Mouse (Mus musculus): ENCODE measurements around the gene Ccdc92. TPM values are rescaled to one million over a fixed set of nuclear protein-coding genes. Genes with fewer than 3 reads are reported as not detected.
A peak's percentile ranks its signal among the peaks of the same experiment; 100 is the strongest.

Gene Ccdc92
- total and polyA plus RNA-seq, 2 experiments from 2014 or later: 43.2 to 49.4 TPM

- peak overlapping the region; percentile 90 for H3K4me2 ChIP-seq (ENCODE audit: low read depth, low read length)
- H3K4me3 ChIP-seq (ENCODE audit: low read length): peak overlapping the region; percentile 98
- under 1% methylated on average over 61 of the region's 88 CpGs for WGBS
- peak; percentile 21 for TF ChIP-seq CTCF (IDR thresholded peaks at IDR 0.05; ENCODE audit: low read depth)
- H3K4me1 ChIP-seq (ENCODE audit: insufficient read depth, low read length): peaks cover 6% of the 10 kb centered on the region
- no peaks in the 10 kb centered on the region for H3K27me3 ChIP-seq (ENCODE audit: insufficient read depth, low read length)
- H3K9ac ChIP-seq (replicated peaks; ENCODE audit: low read length): peak overlapping the region; percentile 88
- H3K9me3 ChIP-seq (ENCODE audit: low read length): no peaks in the 10 kb centered on the region
- H3K36me3 ChIP-seq (ENCODE audit: insufficient read depth, low read length): no peaks in the 10 kb centered on the region
- H3K27ac ChIP-seq: peak overlapping the region; percentile 89
- DNase-seq (ENCODE audit: low spot score) (peak; percentile 53), ATAC-seq (no peak; the same call in 1 of the 2 replicates)
Measured at GRCm38 (mm10) chr5:124862871-124863741, 882 bp upstream of the Ccdc92 start.

- ATAC-seq: no peak
Measured at GRCm38 (mm10) chr5:124861463-124861862, 761 bp downstream of the Ccdc92 start.

GRCm38 (mm10) chr5:124860013-124860412 lies 2.2 kb downstream of the Ccdc92 start:
- H3K4me1 ChIP-seq (ENCODE audit: insufficient read depth, low read length): peaks cover 6% of the 10 kb centered on the region
- H3K36me3 ChIP-seq (ENCODE audit: insufficient read depth, low read length): no peaks in the 10 kb centered on the region
- H3K4me3 ChIP-seq (ENCODE audit: low read length): no peak overlapping the region
- ATAC-seq (no peak), DNase-seq (ENCODE audit: low spot score) (peak; percentile 61)
- H3K4me2 ChIP-seq (ENCODE audit: low read depth, low read length): peak overlapping the region; percentile 90
- no peak overlapping the region for H3K9ac ChIP-seq (replicated peaks; ENCODE audit: low read length)
- WGBS: 17% methylated on average over 5 of the region's 5 CpGs
- peak; percentile 84 for TF ChIP-seq CTCF (IDR thresholded peaks at IDR 0.05; ENCODE audit: low read depth)
- H3K9me3 ChIP-seq (ENCODE audit: low read length): no peaks in the 10 kb centered on the region
- H3K27ac ChIP-seq: no peak overlapping the region
- no peaks in the 10 kb centered on the region for H3K27me3 ChIP-seq (ENCODE audit: insufficient read depth, low read length)

More at GRCm38 (mm10) chr5:124861463-124861862, 761 bp downstream of the Ccdc92 start:
- peak; percentile 20 for DNase-seq (ENCODE audit: low spot score)
- 0% methylated on average over 31 of the region's 33 CpGs for WGBS
- peak overlapping the region; percentile 88 for H3K9ac ChIP-seq (replicated peaks; ENCODE audit: low read length)
- H3K27me3 ChIP-seq (ENCODE audit: insufficient read depth, low read length): no peaks in the 10 kb centered on the region
- no peaks in the 10 kb centered on the region for H3K9me3 ChIP-seq (ENCODE audit: low read length)
- peaks cover 6% of the 10 kb centered on the region for H3K4me1 ChIP-seq (ENCODE audit: insufficient read depth, low read length)
- H3K36me3 ChIP-seq (ENCODE audit: insufficient read depth, low read length): no peaks in the 10 kb centered on the region
- H3K4me2 ChIP-seq (ENCODE audit: low read depth, low read length): peak overlapping the region; percentile 90
- peak overlapping the region; percentile 98 for H3K4me3 ChIP-seq (ENCODE audit: low read length)
- peak overlapping the region; percentile 92 for H3K27ac ChIP-seq
- no peak for TF ChIP-seq CTCF (IDR thresholded peaks at IDR 0.05; ENCODE audit: low read depth)

GRCm38 (mm10) chr5:124854202-124854601 lies 8.0 kb downstream of the Ccdc92 start:
- H3K4me2 ChIP-seq (ENCODE audit: low read depth, low read length): no peak overlapping the region
- DNase-seq (ENCODE audit: low spot score): no peak
- no peak for TF ChIP-seq CTCF (IDR thresholded peaks at IDR 0.05; ENCODE audit: low read depth)
- no peak overlapping the region for H3K4me3 ChIP-seq (ENCODE audit: low read length)
- no peak overlapping the region for H3K27ac ChIP-seq
- no peaks in the 10 kb centered on the region for H3K9me3 ChIP-seq (ENCODE audit: low read length)
- no peak overlapping the region for H3K9ac ChIP-seq (replicated peaks; ENCODE audit: low read length)
- ATAC-seq: no peak
- H3K27me3 ChIP-seq (ENCODE audit: insufficient read depth, low read length): no peaks in the 10 kb centered on the region
- 94% methylated on average over 4 of the region's 4 CpGs for WGBS
- no peaks in the 10 kb centered on the region for H3K36me3 ChIP-seq (ENCODE audit: insufficient read depth, low read length)
- no peaks in the 10 kb centered on the region for H3K4me1 ChIP-seq (ENCODE audit: insufficient read depth, low read length)

- no peak for TF ChIP-seq CTCF (IDR thresholded peaks at IDR 0.05; ENCODE audit: low read depth)
- Histone ChIP-seq H3K4me2 (ENCODE audit: low read depth, low read length) (no peak overlapping the region), H3K9me3 (ENCODE audit: low read length) (no peaks in the 10 kb centered on the region), H3K4me1 (ENCODE audit: insufficient read depth, low read length) (no peaks in the 10 kb centered on the region), H3K27ac (no peak overlapping the region), H3K9ac (replicated peaks; ENCODE audit: low read length) (no peak overlapping the region), H3K4me3 (ENCODE audit: low read length) (no peak overlapping the region), H3K36me3 (ENCODE audit: insufficient read depth, low read length) (no peaks in the 10 kb centered on the region), H3K27me3 (ENCODE audit: insufficient read depth, low read length) (no peaks in the 10 kb centered on the region)
- ATAC-seq (no peak), DNase-seq (ENCODE audit: low spot score) (no peak)
- WGBS: 76% methylated on average over 2 of the region's 2 CpGs
Measured at GRCm38 (mm10) chr5:124853079-124853478, 9.1 kb downstream of the Ccdc92 start.

- no peak for DNase-seq (ENCODE audit: low spot score)
- H3K4me2 ChIP-seq (ENCODE audit: low read depth, low read length): no peak overlapping the region
- H3K9ac ChIP-seq (replicated peaks; ENCODE audit: low read length): no peak overlapping the region
- no peak overlapping the region for H3K4me3 ChIP-seq (ENCODE audit: low read length)
- TF ChIP-seq CTCF (IDR thresholded peaks at IDR 0.05; ENCODE audit: low read depth): no peak
- no peaks in the 10 kb centered on the region for H3K27me3 ChIP-seq (ENCODE audit: insufficient read depth, low read length)
- WGBS: 41% methylated on average over 2 of the region's 2 CpGs
- H3K9me3 ChIP-seq (ENCODE audit: low read length): no peaks in the 10 kb centered on the region
- no peak for ATAC-seq
- no peaks in the 10 kb centered on the region for H3K4me1 ChIP-seq (ENCODE audit: insufficient read depth, low read length)
- H3K27ac ChIP-seq: no peak overlapping the region
- no peaks in the 10 kb centered on the region for H3K36me3 ChIP-seq (ENCODE audit: insufficient read depth, low read length)
Measured at GRCm38 (mm10) chr5:124852294-124852693, 9.9 kb downstream of the Ccdc92 start.

- Histone ChIP-seq H3K4me3 (ENCODE audit: low read length) (no peak overlapping the region), H3K4me2 (ENCODE audit: low read depth, low read length) (no peak overlapping the region), H3K27me3 (ENCODE audit: insufficient read depth, low read length) (no peaks in the 10 kb centered on the region), H3K4me1 (ENCODE audit: insufficient read depth, low read length) (no peaks in the 10 kb centered on the region), H3K27ac (no peak overlapping the region), H3K9ac (replicated peaks; ENCODE audit: low read length) (no peak overlapping the region), H3K9me3 (ENCODE audit: low read length) (no peaks in the 10 kb centered on the region), H3K36me3 (ENCODE audit: insufficient read depth, low read length) (no peaks in the 10 kb centered on the region)
- ATAC-seq (no peak), DNase-seq (ENCODE audit: low spot score) (no peak)
- TF ChIP-seq CTCF (IDR thresholded peaks at IDR 0.05; ENCODE audit: low read depth): no peak
- WGBS: 57% methylated on average over 4 of the region's 4 CpGs
Measured at GRCm38 (mm10) chr5:124851572-124851971, 10.7 kb downstream of the Ccdc92 start.
